Mouse (Mus musculus) megakaryocyte, embryonic 14.5 days (primary cell): ENCODE results near the gene Chchd1.

Experiments
- FLI1 ChIP-seq: IDR thresholded peaks from 2 replicates; pipeline ENCODE4 v1.6.1; 2012; ENCODE audit warnings: low read length, inconsistent platforms, mixed read lengths
- GATA1 ChIP-seq: IDR thresholded peaks from 3 replicates; pipeline ENCODE4 v1.6.1; 2012; ENCODE audit warnings: mixed read lengths, low read length, inconsistent platforms, borderline replicate concordance

DNA sequence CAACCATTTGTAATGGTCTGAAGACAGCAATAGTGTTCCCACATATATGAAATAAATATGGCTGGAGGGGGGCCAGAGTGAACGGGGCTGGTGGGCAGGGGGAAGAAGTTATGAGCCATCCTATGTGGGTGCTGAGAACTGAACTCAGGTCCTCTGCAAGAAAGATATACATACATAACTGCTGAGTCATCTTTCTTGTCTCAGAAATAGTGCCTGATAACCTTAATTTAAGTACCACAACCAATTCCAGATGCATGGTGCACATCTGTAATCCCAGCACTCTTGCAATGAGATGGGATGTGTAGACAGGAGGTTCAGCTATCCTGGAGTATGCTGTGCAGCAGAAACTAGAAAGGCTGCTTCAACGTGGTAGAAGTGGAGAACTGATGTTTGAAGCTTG lies 21.1 kb upstream of the Chchd1 start:
- TF ChIP-seq FLI1 (no peak), GATA1 (no peak)
